Mouse (Mus musculus) heart, adult 2 months (tissue): Measurements from ENCODE around the gene Ctdspl.

Source experiments
- CTCF ChIP-seq: fragments of 200-600 bp; IDR thresholded peaks from 2 replicates; pipeline ENCODE4 v1.8.1; 2022; ENCODE audit warnings: antibody characterized with exemption, mild to moderate bottlenecking, moderate library complexity
- POLR2A ChIP-seq: fragments of 200-500 bp; IDR thresholded peaks from 2 replicates; pipeline ENCODE4 v1.6.1; 2011; ENCODE audit warnings: mild to moderate bottlenecking, low read depth, low read length, control low read depth; ENCODE audit not compliant: insufficient read depth

- no peak for TF ChIP-seq CTCF
- TF ChIP-seq POLR2A, result no peak
Observed at GRCm38 (mm10) chr9:119063036-119063644, 136.9 kb downstream of the Ctdspl start.
